Mouse (Mus musculus) small intestine, adult 2 months (tissue): ENCODE measurements around the gene Arl10. TPM values are rescaled to one million over a fixed set of nuclear protein-coding genes. Genes with fewer than 3 reads are reported as not detected.

Experiments
- H3K27ac ChIP-seq: fragments of 200-500 bp; 2 replicates; pipeline ENCODE4 v1.5.1; 2012; ENCODE audit warnings: low read depth, low read length, control low read depth, inconsistent platforms; ENCODE audit not compliant: insufficient read depth
- H3K27me3 ChIP-seq: fragments of 200-500 bp; 2 replicates; pipeline ENCODE4 v1.6.1; 2012; ENCODE audit warnings: mild to moderate bottlenecking, moderate library complexity, low read length, inconsistent platforms; ENCODE audit not compliant: control insufficient read depth, insufficient read depth
- H3K36me3 ChIP-seq: fragments of 200-500 bp; 2 replicates; pipeline ENCODE4 v1.6.1; 2012; ENCODE audit warnings: mild to moderate bottlenecking, low read length, control low read depth, inconsistent platforms; ENCODE audit not compliant: control insufficient read depth, insufficient read depth
- H3K4me1 ChIP-seq: fragments of 200-500 bp; 2 replicates; pipeline ENCODE4 v1.6.1; 2012; ENCODE audit warnings: low read length, inconsistent platforms, mixed read lengths; ENCODE audit not compliant: control insufficient read depth, insufficient read depth, insufficient read length
- H3K4me3 ChIP-seq: fragments of 200-500 bp; 2 replicates; pipeline ENCODE4 v1.5.1; 2012; ENCODE audit warnings: low read depth, mild to moderate bottlenecking, control low read depth, inconsistent platforms, low read length, moderate library complexity
- CTCF ChIP-seq: fragments of 200-500 bp; IDR thresholded peaks from 2 replicates; pipeline ENCODE4 v1.5.1; 2012; ENCODE audit warnings: low read depth, mild to moderate bottlenecking, control low read depth, inconsistent platforms, low read length, moderate library complexity, mixed read lengths; ENCODE audit not compliant: insufficient replicate concordance, insufficient read length; ENCODE audit errors: extremely low read depth
- POLR2A ChIP-seq: fragments of 200-500 bp; IDR thresholded peaks from 2 replicates; pipeline ENCODE4 v1.6.1; 2012; ENCODE audit warnings: low read depth, mild to moderate bottlenecking, control low read depth, inconsistent platforms, low read length, moderate library complexity
- WGBS: fragments of 180-500 bp; shearing (Covaris S2); methylation state at CpG from one replicate; pipeline ENCODE4 v1.1.7; 2018; 5-methylcytosine and 5-hydroxymethylcytosine counted together
- polyA plus RNA-seq: library from polyadenylated mRNA; depleted of rRNA; stranded (reverse); fragments of >200 nt; gene quantifications from 2 replicates; pipeline ENCODE4 v1.2.3, GENCODE M21; 2012; rRNA removed

The Arl10 gene
- 6.6 and 11.4 TPM in 2 replicates for polyA plus RNA-seq

- Histone ChIP-seq H3K36me3 (peaks cover 2% of the 10 kb centered on the region; the same call in 1 of the 2 replicates), H3K4me1 (peaks cover 7% of the 10 kb centered on the region), H3K4me3 (peak within 1 kb of the TSS; percentile 72), H3K27me3 (no peaks in the 10 kb centered on the region), H3K27ac (peak within 1 kb of the TSS; percentile 48)
- WGBS, result under 1% methylated on average over 55 of the region's 55 CpGs
- TF ChIP-seq CTCF (0 out of 2 replicates have a peak, but pooled peaks have one; percentile 8), POLR2A (peak; percentile 60)
Observed at GRCm38 (mm10) chr13:54574854-54575481, at the start of gene Arl10. TSS of gene Arl10 (plus strand) at chr13:54575015.

DNA sequence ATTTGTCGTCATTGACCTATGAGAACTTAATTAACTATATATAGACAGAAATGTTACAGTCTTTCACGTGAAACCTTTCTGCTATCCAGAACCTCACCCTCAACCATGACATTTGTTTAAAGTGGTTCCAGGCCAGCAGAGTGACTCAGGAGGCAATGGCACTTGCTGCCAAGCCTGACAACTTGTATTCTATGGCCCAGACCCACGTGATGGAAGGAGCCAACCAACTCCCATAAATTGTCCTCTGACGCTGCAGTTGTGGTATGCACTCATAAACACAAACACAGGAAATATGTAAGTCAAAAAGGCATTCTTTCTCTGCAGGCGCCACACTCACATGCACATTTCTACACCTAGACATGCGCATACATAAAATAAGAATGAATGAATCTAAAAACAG, 47.7 kb upstream of the Arl10 start:
- H3K36me3 ChIP-seq, result peaks cover 15% of the 10 kb centered on the region; the same call in 1 of the 2 replicates
- H3K4me3 ChIP-seq, result no peak overlapping the region
- H3K27ac ChIP-seq, result no peak overlapping the region
- H3K27me3 ChIP-seq, result no peaks in the 10 kb centered on the region
- no peaks in the 10 kb centered on the region for H3K4me1 ChIP-seq
- 86% methylated on average over 6 of the region's 6 CpGs for WGBS
- TF ChIP-seq CTCF (no peak), POLR2A (no peak)

DNA sequence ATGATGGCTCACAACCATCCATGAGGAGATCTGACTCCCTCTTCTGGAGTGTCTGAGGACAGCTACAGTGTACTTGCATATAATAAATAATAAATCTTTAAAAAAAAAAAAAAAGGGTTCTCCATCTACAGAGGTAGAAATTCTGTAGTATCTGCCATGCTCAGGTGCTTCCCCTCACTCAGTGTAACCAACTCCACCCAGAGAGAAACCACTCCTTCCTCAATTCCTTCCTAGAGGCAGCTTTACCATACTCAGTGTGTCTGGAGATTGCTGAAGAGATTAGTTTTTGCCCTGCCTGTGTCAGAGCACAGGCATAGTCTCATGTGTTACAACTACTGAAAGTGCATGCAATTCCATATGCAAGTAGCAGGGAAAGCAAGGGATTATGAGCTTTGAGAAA, 42.7 kb upstream of the Arl10 start:
- no peak for TF ChIP-seq CTCF
- TF ChIP-seq POLR2A, result no peak
- H3K4me3 ChIP-seq, result no peak overlapping the region
- no peak overlapping the region for H3K27ac ChIP-seq
- no peaks in the 10 kb centered on the region for H3K4me1 ChIP-seq
- no peaks in the 10 kb centered on the region for H3K27me3 ChIP-seq
- H3K36me3 ChIP-seq, result peaks cover 9% of the 10 kb centered on the region

DNA sequence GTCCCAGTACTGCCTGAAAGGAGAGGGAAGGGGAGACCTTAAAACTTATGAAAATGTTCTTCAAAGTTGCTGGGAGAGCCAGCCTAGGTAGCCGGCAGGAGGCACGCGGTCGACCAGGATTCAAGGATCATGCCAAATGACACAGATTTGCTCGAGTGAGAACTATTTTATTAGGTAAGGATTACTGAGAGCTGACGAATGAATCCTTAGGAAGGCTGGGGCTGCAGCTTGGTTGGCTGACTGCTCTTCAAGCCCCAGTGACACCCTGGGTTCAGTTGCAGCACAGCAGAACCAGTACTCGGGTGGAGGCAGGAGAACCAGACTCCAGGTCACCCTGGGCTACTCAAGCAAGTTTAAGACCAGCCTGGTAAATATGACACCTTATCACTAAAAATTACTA, 26.8 kb upstream of the Arl10 start:
- H3K4me3 ChIP-seq, result no peak overlapping the region
- no peaks in the 10 kb centered on the region for H3K27me3 ChIP-seq
- WGBS, result 81% methylated on average over 7 of the region's 7 CpGs
- TF ChIP-seq POLR2A (no peak), CTCF (no peak)
- no peak overlapping the region for H3K27ac ChIP-seq
- H3K4me1 ChIP-seq, result no peaks in the 10 kb centered on the region
- H3K36me3 ChIP-seq, result peaks cover 38% of the 10 kb centered on the region

DNA sequence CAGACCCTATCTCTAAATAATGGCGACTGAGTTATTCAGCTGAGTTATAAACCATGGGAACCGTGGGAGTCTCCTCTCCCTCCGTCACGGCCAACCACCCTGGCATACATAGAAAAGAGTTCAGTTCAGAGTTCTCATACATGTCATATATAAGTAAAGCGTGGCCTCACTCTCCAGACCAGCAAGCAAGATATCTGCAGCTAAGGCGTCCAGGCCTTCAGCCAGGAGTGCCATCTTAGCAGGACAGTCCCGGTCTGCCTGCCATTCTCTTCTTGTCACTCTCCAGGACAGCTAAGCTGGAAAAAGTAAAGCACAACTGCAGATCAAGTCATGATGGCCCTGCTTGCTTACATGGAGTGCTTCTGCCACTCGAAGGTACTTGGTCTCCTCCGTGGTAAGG, 18.6 kb upstream of the Arl10 start:
- TF ChIP-seq POLR2A, result no peak
- no peak for TF ChIP-seq CTCF
- Histone ChIP-seq H3K4me1 (no peaks in the 10 kb centered on the region), H3K27ac (no peak overlapping the region), H3K36me3 (peaks cover 79% of the 10 kb centered on the region), H3K4me3 (no peak overlapping the region), H3K27me3 (no peaks in the 10 kb centered on the region)
- 91% methylated on average over 9 of the region's 9 CpGs for WGBS

DNA sequence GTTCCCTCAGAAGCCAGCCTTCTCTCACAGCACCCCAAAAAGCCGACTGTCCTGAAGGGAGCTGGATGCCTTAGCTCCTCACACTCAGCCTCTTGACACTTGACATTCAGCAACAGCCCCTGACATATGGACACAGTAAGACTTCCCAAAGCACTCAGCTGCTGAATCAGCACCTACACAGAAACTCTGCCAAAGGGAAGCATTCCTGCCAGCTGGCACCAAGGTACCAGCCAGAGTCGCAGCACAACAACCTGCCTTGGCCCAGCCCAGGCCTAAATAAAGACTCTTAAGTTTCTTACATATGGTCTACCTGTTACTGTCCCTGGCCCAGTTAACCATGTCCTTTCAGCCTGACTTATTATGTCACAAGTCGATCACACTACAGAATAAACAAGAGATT, 18.0 kb upstream of the Arl10 start:
- 82% methylated on average over 3 of the region's 3 CpGs for WGBS
- Histone ChIP-seq H3K4me1 (no peaks in the 10 kb centered on the region), H3K36me3 (peaks cover 80% of the 10 kb centered on the region), H3K27me3 (no peaks in the 10 kb centered on the region), H3K27ac (no peak overlapping the region), H3K4me3 (no peak overlapping the region)
- TF ChIP-seq CTCF, result no peak
- TF ChIP-seq POLR2A, result no peak

DNA sequence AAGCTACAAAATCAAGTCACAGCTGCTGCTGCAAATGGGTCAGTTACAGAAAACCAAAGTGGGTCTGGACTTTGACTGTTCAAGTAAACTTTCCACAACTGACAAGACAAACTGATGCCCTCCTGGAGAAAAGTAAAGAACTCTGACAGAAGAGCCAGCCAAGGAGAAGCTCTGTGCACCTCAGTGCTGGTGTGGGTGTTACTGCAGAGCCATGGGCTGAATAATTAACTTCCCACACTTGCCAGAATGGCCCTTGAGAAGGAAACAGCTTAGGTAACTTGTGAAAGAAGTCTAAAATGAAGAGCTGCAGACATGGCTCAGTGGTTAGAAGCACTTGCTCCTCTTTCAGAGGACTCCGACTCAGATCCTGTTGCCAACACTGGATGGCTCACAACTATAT, 17.2 kb upstream of the Arl10 start:
- Histone ChIP-seq H3K4me3 (no peak overlapping the region), H3K4me1 (no peaks in the 10 kb centered on the region), H3K27me3 (no peaks in the 10 kb centered on the region), H3K36me3 (peaks cover 78% of the 10 kb centered on the region), H3K27ac (no peak overlapping the region)
- whole genome bisulfite sequencing, result 93% methylated on average over 1 of the region's 1 CpGs
- TF ChIP-seq POLR2A (no peak), CTCF (no peak)
